Mouse (Mus musculus): ENCODE results near the gene Csnk1e. TPM values are rescaled to one million over a fixed set of nuclear protein-coding genes. Genes with fewer than 3 reads are reported as not detected.

Csnk1e gene
- 275 and 281 TPM in 2 replicates for polyA plus RNA-seq (2015; fragmentation: Nextera tagmentation; extraction: Ambion mirVana)

- Histone ChIP-seq H3K9ac (peak within 1 kb of the TSS; percentile 56), H3K27ac (replicated peaks) (no peak within 1 kb of the TSS), H3K4me1 (replicated peaks) (peaks cover 8% of the 10 kb centered on the region), H3K36me3 (no peaks in the 10 kb centered on the region), H3K4me3 (peak within 1 kb of the TSS; percentile 34), H3K4me2 (peak within 1 kb of the TSS; percentile 64), H3K9me3 (no peaks in the 10 kb centered on the region), H3K27me3 (peaks cover 21% of the 10 kb centered on the region)
- ATAC-seq (ENCODE audit: low read depth), result peak; percentile 72; the same call in 1 of the 2 replicates
- WGBS, result 3% methylated on average over 22 of the region's 24 CpGs
Measured at GRCm38 (mm10) chr15:79455106-79455810, at the start of gene Csnk1e. Gene Csnk1e, minus strand, starts transcription at chr15:79455566.

GRCm38 (mm10) chr15:79504707-79505452, 49.5 kb upstream of the Csnk1e start, which contains the start of gene Kcnj4:
Gene Kcnj4, minus strand, starts transcription at chr15:79505241.
- H3K9ac ChIP-seq, result peak within 1 kb of the TSS; percentile 65
- peak within 1 kb of the TSS; percentile 99 for H3K4me2 ChIP-seq
- H3K4me3 ChIP-seq, result peak within 1 kb of the TSS; percentile 54
- H3K27ac ChIP-seq (replicated peaks), result no peak within 1 kb of the TSS
- H3K27me3 ChIP-seq, result peaks cover 97% of the 10 kb centered on the region
- ATAC-seq (ENCODE audit: low read depth), result no peak
- peaks cover 31% of the 10 kb centered on the region for H3K4me1 ChIP-seq (replicated peaks)
- H3K36me3 ChIP-seq, result no peaks in the 10 kb centered on the region
- WGBS, result under 1% methylated on average over 60 of the region's 60 CpGs
- H3K9me3 ChIP-seq, result no peaks in the 10 kb centered on the region

GRCm38 (mm10) chr15:79503438-79503837, 48.1 kb upstream of the Csnk1e start:
- ATAC-seq (ENCODE audit: low read depth), result no peak
- Histone ChIP-seq H3K27ac (replicated peaks) (no peak overlapping the region), H3K9ac (no peak overlapping the region), H3K4me2 (no peak overlapping the region), H3K4me1 (replicated peaks) (peaks cover 31% of the 10 kb centered on the region), H3K9me3 (no peaks in the 10 kb centered on the region), H3K4me3 (no peak overlapping the region), H3K36me3 (no peaks in the 10 kb centered on the region), H3K27me3 (peaks cover 89% of the 10 kb centered on the region)
- WGBS, result 77% methylated on average over 5 of the region's 5 CpGs

DNA sequence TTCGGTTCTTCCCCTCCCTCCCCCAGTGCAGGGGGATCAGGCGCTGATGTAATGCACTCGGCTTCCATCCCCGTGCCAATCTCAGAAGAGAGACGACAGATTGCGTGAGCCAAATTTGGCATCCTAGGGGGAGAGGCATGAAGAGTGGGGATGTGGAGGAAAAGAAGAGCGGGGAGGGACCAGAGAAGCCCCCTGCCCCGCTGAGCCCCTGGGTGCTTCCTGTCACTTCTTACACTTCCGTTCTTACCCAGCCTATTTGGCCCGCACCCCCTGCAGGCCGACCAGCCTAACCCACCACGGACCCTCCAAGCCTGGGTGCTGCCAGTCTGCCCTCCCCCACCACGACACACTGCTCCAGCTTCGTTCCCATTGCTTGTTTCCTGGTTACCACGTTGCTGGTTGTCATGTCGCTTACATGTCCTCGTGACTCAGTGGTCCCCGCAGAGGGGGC, 47.5 kb upstream of the Csnk1e start:
- Histone ChIP-seq H3K27me3 (peaks cover 84% of the 10 kb centered on the region), H3K4me1 (replicated peaks) (peaks cover 31% of the 10 kb centered on the region), H3K27ac (replicated peaks) (no peak overlapping the region), H3K36me3 (no peaks in the 10 kb centered on the region), H3K4me3 (no peak overlapping the region), H3K4me2 (no peak overlapping the region), H3K9ac (no peak overlapping the region), H3K9me3 (no peaks in the 10 kb centered on the region)
- ATAC-seq (ENCODE audit: low read depth), result no peak
- 20% methylated on average over 18 of the region's 18 CpGs for WGBS

- no peak for ATAC-seq (ENCODE audit: low read depth)
- Histone ChIP-seq H3K27me3 (peaks cover 56% of the 10 kb centered on the region), H3K27ac (replicated peaks) (no peak overlapping the region), H3K9ac (no peak overlapping the region), H3K36me3 (no peaks in the 10 kb centered on the region), H3K9me3 (no peaks in the 10 kb centered on the region), H3K4me1 (replicated peaks) (peaks cover 10% of the 10 kb centered on the region), H3K4me2 (no peak overlapping the region), H3K4me3 (no peak overlapping the region)
- whole genome bisulfite sequencing, result 73% methylated on average over 17 of the region's 17 CpGs
Measured at GRCm38 (mm10) chr15:79500110-79500509, 44.7 kb upstream of the Csnk1e start.

- ATAC-seq (ENCODE audit: low read depth), result no peak
- H3K9me3 ChIP-seq, result no peaks in the 10 kb centered on the region
- H3K4me2 ChIP-seq, result no peak overlapping the region
- WGBS, result 50% methylated on average over 18 of the region's 18 CpGs
- H3K9ac ChIP-seq, result no peak overlapping the region
- peaks cover 16% of the 10 kb centered on the region; the same call in 1 of the 2 replicates for H3K27me3 ChIP-seq
- H3K36me3 ChIP-seq, result no peaks in the 10 kb centered on the region
- no peak overlapping the region for H3K27ac ChIP-seq (replicated peaks)
- H3K4me3 ChIP-seq, result no peak overlapping the region
- H3K4me1 ChIP-seq (replicated peaks), result no peaks in the 10 kb centered on the region
Measured at GRCm38 (mm10) chr15:79493527-79493926, 38.2 kb upstream of the Csnk1e start.

- ATAC-seq (ENCODE audit: low read depth), result no peak
- H3K27ac ChIP-seq (replicated peaks), result no peak overlapping the region
Measured at GRCm38 (mm10) chr15:79489463-79489862, 34.1 kb upstream of the Csnk1e start.

DNA sequence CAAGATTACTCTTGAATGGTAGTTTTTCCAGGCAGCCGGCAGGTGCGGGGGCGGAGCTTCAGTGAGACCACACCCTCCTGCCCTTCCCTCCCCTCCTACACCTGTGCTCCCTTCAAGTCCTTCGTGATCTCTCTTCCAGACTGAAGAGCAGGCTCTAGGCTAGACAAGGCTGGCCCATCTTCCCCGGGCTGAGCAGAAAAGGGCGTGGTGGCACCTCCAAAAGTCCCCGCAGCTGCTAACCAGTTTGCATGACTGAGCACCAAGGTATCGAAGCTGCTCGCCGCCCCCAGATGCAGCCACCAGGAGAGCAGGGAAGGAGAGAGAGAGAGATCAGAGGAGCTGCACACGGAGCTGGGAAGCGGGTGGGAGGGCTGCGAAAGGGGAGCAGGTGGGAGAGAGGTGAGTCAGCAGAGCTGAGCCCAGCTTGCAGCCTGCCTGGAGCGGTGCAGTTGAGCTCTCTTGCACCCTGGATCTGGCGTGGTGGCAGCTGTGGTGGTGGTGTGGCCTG, 25.9 kb upstream of the Csnk1e start:
- no peak overlapping the region for H3K4me3 ChIP-seq
- WGBS, result 7% methylated on average over 15 of the region's 15 CpGs
- H3K9me3 ChIP-seq, result no peaks in the 10 kb centered on the region
- ATAC-seq (ENCODE audit: low read depth), result no peak
- 0 out of 2 replicates have a peak, but pooled peaks cover 5% of the 10 kb centered on the region for H3K4me1 ChIP-seq (replicated peaks)
- no peak overlapping the region for H3K4me2 ChIP-seq
- H3K36me3 ChIP-seq, result no peaks in the 10 kb centered on the region
- H3K27ac ChIP-seq (replicated peaks), result no peak overlapping the region
- no peak overlapping the region for H3K9ac ChIP-seq
- H3K27me3 ChIP-seq, result peaks cover 24% of the 10 kb centered on the region

More at GRCm38 (mm10) chr15:79489463-79489862, 34.1 kb upstream of the Csnk1e start:
- no peaks in the 10 kb centered on the region for H3K9me3 ChIP-seq
- no peaks in the 10 kb centered on the region for H3K36me3 ChIP-seq
- no peak overlapping the region for H3K9ac ChIP-seq
- no peak overlapping the region for H3K4me2 ChIP-seq
- 49% methylated on average over 11 of the region's 11 CpGs for WGBS
- H3K4me3 ChIP-seq, result no peak overlapping the region
- peaks cover 16% of the 10 kb centered on the region; the same call in 1 of the 2 replicates for H3K27me3 ChIP-seq
- no peaks in the 10 kb centered on the region for H3K4me1 ChIP-seq (replicated peaks)

DNA sequence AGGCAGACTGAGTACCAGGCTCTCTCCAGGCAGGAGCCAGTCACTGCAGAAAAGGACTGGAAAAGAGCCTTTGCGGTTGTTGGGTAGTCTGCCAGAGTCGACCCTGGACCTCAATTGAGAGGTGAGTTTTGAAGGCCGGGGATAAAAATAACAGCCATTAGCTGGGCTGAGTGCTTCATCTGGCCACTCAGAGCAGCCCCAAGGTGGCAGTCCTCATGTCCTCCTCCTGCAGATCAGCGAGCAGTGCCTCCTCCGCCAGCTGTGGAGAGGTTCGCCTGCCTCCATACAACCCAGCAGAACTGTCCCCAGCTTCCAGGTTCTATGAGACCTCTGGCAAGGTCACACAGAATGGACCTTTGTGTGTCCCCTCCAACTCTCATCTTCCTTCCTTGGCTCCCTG, 21.9 kb upstream of the Csnk1e start:
- 55% methylated on average over 6 of the region's 6 CpGs for WGBS
- ATAC-seq (ENCODE audit: low read depth), result no peak

GRCm38 (mm10) chr15:79473638-79474355, 18.4 kb upstream of the Csnk1e start:
- Histone ChIP-seq H3K27ac (replicated peaks) (no peak overlapping the region), H3K4me2 (no peak overlapping the region), H3K4me1 (replicated peaks) (0 out of 2 replicates have a peak, but pooled peaks cover 6% of the 10 kb centered on the region), H3K27me3 (no peaks in the 10 kb centered on the region), H3K36me3 (no peaks in the 10 kb centered on the region), H3K4me3 (no peak overlapping the region), H3K9ac (no peak overlapping the region), H3K9me3 (no peaks in the 10 kb centered on the region)
- 56% methylated on average over 12 of the region's 12 CpGs for WGBS
- no peak for ATAC-seq (ENCODE audit: low read depth)

More for the DNA sequence above, 21.9 kb upstream of the Csnk1e start:
- Histone ChIP-seq H3K4me2 (no peak overlapping the region), H3K9ac (no peak overlapping the region), H3K4me1 (replicated peaks) (0 out of 2 replicates have a peak, but pooled peaks cover 5% of the 10 kb centered on the region), H3K4me3 (no peak overlapping the region), H3K27me3 (peaks cover 24% of the 10 kb centered on the region), H3K36me3 (no peaks in the 10 kb centered on the region), H3K9me3 (no peaks in the 10 kb centered on the region), H3K27ac (replicated peaks) (no peak overlapping the region)

GRCm38 (mm10) chr15:79473042-79473441, 17.7 kb upstream of the Csnk1e start:
- H3K27ac ChIP-seq (replicated peaks), result no peak overlapping the region
- no peak for ATAC-seq (ENCODE audit: low read depth)
- H3K4me3 ChIP-seq, result no peak overlapping the region
- H3K4me1 ChIP-seq (replicated peaks), result 0 out of 2 replicates have a peak, but pooled peaks cover 6% of the 10 kb centered on the region
- 79% methylated on average over 5 of the region's 5 CpGs for WGBS
- H3K27me3 ChIP-seq, result no peaks in the 10 kb centered on the region
- no peak overlapping the region for H3K4me2 ChIP-seq
- H3K9ac ChIP-seq, result no peak overlapping the region
- H3K36me3 ChIP-seq, result no peaks in the 10 kb centered on the region
- no peaks in the 10 kb centered on the region for H3K9me3 ChIP-seq
